Mouse (Mus musculus): Measurements from ENCODE around the gene Ssh1. TPM values are rescaled to one million over a fixed set of nuclear protein-coding genes. Genes with fewer than 3 reads are reported as not detected.

Ssh1 gene
- polyA plus RNA-seq, 1 experiment from 2014 or later: 4.4 TPM

- DNase-seq (ENCODE audit: low spot score): no peak
Observed at GRCm38 (mm10) chr5:113966452-113967150, 27.1 kb downstream of the Ssh1 start.

- no peak for DNase-seq (ENCODE audit: low spot score)
Observed at GRCm38 (mm10) chr5:113965659-113966185, 28.0 kb downstream of the Ssh1 start.

- no peak for DNase-seq (ENCODE audit: low spot score)
Observed at GRCm38 (mm10) chr5:113964972-113965371, 28.7 kb downstream of the Ssh1 start.

GRCm38 (mm10) chr5:113961776-113962175, 31.9 kb downstream of the Ssh1 start:
- DNase-seq (ENCODE audit: low spot score): no peak

- DNase-seq (ENCODE audit: low spot score): no peak
Observed at GRCm38 (mm10) chr5:113960416-113960815, 33.3 kb downstream of the Ssh1 start.

- no peak for DNase-seq (ENCODE audit: low spot score)
Observed at GRCm38 (mm10) chr5:113959039-113959438, 34.7 kb downstream of the Ssh1 start.

GRCm38 (mm10) chr5:113956510-113956909, 37.2 kb downstream of the Ssh1 start:
- peak; percentile 83 for DNase-seq (ENCODE audit: low spot score)

- no peak for DNase-seq (ENCODE audit: low spot score)
Observed at GRCm38 (mm10) chr5:113955691-113956090, 38.0 kb downstream of the Ssh1 start.

- no peak for DNase-seq (ENCODE audit: low spot score)
Observed at GRCm38 (mm10) chr5:113955281-113955680, 38.4 kb downstream of the Ssh1 start.

- DNase-seq (ENCODE audit: low spot score): peak; percentile 75
Observed at GRCm38 (mm10) chr5:113954421-113954820, 39.3 kb downstream of the Ssh1 start.

- DNase-seq (ENCODE audit: low spot score): peak; percentile 34
Observed at GRCm38 (mm10) chr5:113952519-113952918, 41.2 kb downstream of the Ssh1 start.

GRCm38 (mm10) chr5:113951693-113952071, 42.0 kb downstream of the Ssh1 start:
- no peak for DNase-seq (ENCODE audit: low spot score)

GRCm38 (mm10) chr5:113950786-113951692, 42.7 kb downstream of the Ssh1 start:
- no peak for DNase-seq (ENCODE audit: low spot score)

GRCm38 (mm10) chr5:113950133-113950532, 43.6 kb downstream of the Ssh1 start:
- no peak for DNase-seq (ENCODE audit: low spot score)

GRCm38 (mm10) chr5:113947280-113947679, 46.4 kb downstream of the Ssh1 start:
- DNase-seq (ENCODE audit: low spot score): no peak

GRCm38 (mm10) chr5:113945126-113945525, 48.6 kb downstream of the Ssh1 start:
- DNase-seq (ENCODE audit: low spot score): no peak

GRCm38 (mm10) chr5:113943328-113943727, 50.4 kb downstream of the Ssh1 start:
- no peak for DNase-seq (ENCODE audit: low spot score)

GRCm38 (mm10) chr5:113942580-113942979, 51.1 kb downstream of the Ssh1 start:
- peak; percentile 15 for DNase-seq (ENCODE audit: low spot score)

- DNase-seq (ENCODE audit: low spot score): no peak
Observed at GRCm38 (mm10) chr5:113939263-113939900, 54.3 kb downstream of the Ssh1 start.

GRCm38 (mm10) chr5:113937650-113938049, 56.0 kb downstream of the Ssh1 start:
- DNase-seq (ENCODE audit: low spot score): no peak

- DNase-seq (ENCODE audit: low spot score): no peak
Observed at GRCm38 (mm10) chr5:113933889-113934288, 59.8 kb downstream of the Ssh1 start.

- DNase-seq (ENCODE audit: low spot score): no peak
Observed at GRCm38 (mm10) chr5:113933480-113933879, 60.2 kb downstream of the Ssh1 start.

Data from thymus, postnatal 0 days (tissue).